Mouse (Mus musculus) ES-Bruce4 (cell line): ENCODE data around the gene Use1. TPM values are rescaled to one million over a fixed set of nuclear protein-coding genes. Genes with fewer than 3 reads are reported as not detected.

ENCODE experiments used
- H3K27ac ChIP-seq: 2 replicates; pipeline ENCODE4 v1.5.1; 2012; ENCODE audit warnings: low read length, inconsistent platforms; ENCODE audit not compliant: insufficient read depth
- H3K27me3 ChIP-seq: 2 replicates; pipeline ENCODE4 v1.6.1; 2012; ENCODE audit warnings: mild to moderate bottlenecking, low read length, inconsistent platforms; ENCODE audit not compliant: control insufficient read depth, poor library complexity, insufficient read depth, severe bottlenecking
- H3K36me3 ChIP-seq: 2 replicates; pipeline ENCODE4 v1.6.1; 2012; ENCODE audit warnings: inconsistent platforms, mild to moderate bottlenecking, low read length, moderate library complexity; ENCODE audit not compliant: control insufficient read depth, poor library complexity, insufficient read depth, severe bottlenecking
- H3K4me1 ChIP-seq: one replicate; pipeline ENCODE4 v1.8.1; 2011; ENCODE audit warnings: low read length; ENCODE audit not compliant: control insufficient read depth, insufficient read depth
- H3K4me3 ChIP-seq: 2 replicates; pipeline ENCODE4 v1.5.1; 2011; ENCODE audit warnings: low read depth, mild to moderate bottlenecking, low read length
- H3K9ac ChIP-seq: 2 replicates; pipeline ENCODE4 v1.6.1; 2012; ENCODE audit warnings: low read depth, mild to moderate bottlenecking, inconsistent platforms; ENCODE audit not compliant: poor library complexity, severe bottlenecking
- H3K9me3 ChIP-seq: replicated peaks from 2 replicates; pipeline ENCODE4 v1.6.1; 2012; ENCODE audit warnings: mild to moderate bottlenecking, low read length, inconsistent platforms; ENCODE audit not compliant: control insufficient read depth, poor library complexity, insufficient read depth, severe bottlenecking
- CTCF ChIP-seq: IDR thresholded peaks from one replicate; pipeline ENCODE4 v1.8.1; 2011; ENCODE audit warnings: low read depth, low read length
- EP300 ChIP-seq: IDR thresholded peaks from 2 replicates; pipeline ENCODE4 v1.6.1; 2011; ENCODE audit warnings: low read depth, low read length; ENCODE audit not compliant: insufficient read depth
- POLR2A ChIP-seq: IDR thresholded peaks from one replicate; pipeline ENCODE4 v1.8.1; 2011; ENCODE audit warnings: low read length; ENCODE audit not compliant: insufficient read depth
- polyA plus RNA-seq: library from polyadenylated mRNA; stranded (reverse); fragments of >200 nt; gene quantifications from 2 replicates; pipeline ENCODE4 v1.2.4, GENCODE M21; 2011; ENCODE audit warnings: low read depth; ENCODE audit not compliant: missing spikeins, insufficient read depth, insufficient read length

The Use1 gene
- polyA plus RNA-seq, 1 experiment, result 63.2 TPM

DNA sequence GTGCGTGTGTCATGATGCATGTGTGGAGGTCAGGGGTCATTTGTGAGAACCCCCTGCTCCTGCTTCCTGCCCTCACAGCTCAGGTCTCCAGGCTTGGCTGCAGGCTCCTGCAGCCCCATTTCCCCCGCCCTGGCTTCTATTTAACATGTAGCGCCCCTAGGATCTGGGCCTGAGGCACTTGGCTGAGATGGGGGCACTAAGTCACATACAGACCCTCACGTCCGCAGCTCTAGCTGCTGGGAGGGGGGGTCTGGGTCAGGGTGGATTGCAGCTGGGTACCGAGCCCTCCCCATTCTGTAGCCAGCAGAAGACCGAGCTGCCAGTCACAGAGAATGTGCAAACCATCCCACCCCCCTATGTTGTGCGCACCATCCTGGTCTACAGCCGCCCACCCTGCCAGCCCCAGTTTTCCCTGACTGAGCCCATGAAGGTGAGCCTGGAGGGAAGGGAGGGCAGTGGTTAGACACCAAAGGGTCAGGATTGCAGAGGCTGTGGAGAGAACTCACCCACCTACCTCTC lies 35.9 kb downstream of the Use1 start:
- no peaks in the 10 kb centered on the region for H3K27me3 ChIP-seq
- H3K9me3 ChIP-seq, result no peaks in the 10 kb centered on the region
- peaks cover 7% of the 10 kb centered on the region for H3K4me1 ChIP-seq
- peak overlapping the region; percentile 8; the same call in 1 of the 2 replicates for H3K27ac ChIP-seq
- H3K9ac ChIP-seq, result no peak overlapping the region
- H3K4me3 ChIP-seq, result no peak overlapping the region
- no peak for TF ChIP-seq CTCF
- no peak for TF ChIP-seq EP300
- TF ChIP-seq POLR2A, result no peak
- peaks cover 17% of the 10 kb centered on the region for H3K36me3 ChIP-seq

DNA sequence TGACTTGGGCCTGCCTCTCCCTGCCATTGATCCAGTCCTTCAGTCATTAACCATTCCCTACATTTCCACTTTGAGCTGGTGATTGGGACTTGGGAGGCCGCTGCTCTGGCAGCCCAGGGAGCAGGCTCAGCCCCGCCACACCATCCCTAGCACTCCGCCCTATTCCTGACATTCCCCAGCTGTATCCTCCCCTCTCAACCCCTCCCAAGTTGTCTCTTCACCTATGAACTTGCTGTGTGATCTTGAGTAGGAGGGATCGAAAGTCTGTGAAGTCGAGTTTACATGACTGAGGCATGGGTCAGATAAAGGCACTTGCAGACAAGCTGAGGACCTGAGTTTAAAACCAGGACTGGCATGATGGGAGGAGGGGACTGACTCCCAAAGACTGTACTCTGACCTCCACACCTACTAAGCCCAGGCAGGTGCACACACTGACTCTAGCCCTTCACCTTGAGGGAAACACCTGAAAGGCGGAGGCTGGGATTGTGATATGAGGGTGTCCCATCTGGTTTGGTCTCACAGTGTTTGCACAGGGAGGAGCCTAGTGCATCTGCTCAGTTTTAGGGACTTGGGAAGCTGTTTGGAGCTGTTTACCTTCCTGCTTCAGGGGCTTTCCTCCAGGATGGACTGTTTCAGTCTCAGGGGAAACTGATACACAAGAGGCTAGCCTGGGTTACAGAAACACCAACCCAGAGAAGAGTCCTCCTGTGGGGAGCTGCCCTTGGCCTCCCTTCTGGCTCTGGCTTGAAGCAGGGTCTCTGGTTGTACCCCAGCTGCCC lies 36.6 kb downstream of the Use1 start:
- Histone ChIP-seq H3K27me3 (no peaks in the 10 kb centered on the region), H3K4me3 (no peak overlapping the region), H3K9ac (no peak overlapping the region), H3K4me1 (peaks cover 7% of the 10 kb centered on the region), H3K9me3 (no peaks in the 10 kb centered on the region), H3K27ac (peak overlapping the region; percentile 13), H3K36me3 (peaks cover 22% of the 10 kb centered on the region)
- TF ChIP-seq POLR2A (no peak), EP300 (no peak), CTCF (no peak)

DNA sequence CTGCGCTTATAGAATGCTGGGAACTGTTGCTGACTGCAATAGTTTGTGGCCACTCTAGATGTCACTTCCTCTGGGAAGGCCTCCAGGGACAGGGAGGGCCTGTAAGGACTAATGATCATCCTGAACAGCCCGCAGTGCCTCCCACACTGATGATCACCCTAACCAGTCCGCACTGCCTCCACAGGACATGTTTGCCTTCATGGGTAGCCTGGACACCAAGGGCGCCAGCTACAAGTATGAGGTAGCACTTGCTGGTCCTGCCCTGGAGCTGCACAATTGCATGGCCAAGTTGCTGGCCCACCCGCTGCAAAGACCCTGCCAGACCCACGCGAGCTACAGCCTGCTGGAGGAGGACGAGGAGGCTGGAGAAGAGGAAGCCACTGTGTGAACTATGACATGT lies 37.4 kb downstream of the Use1 start:
- TF ChIP-seq EP300 (no peak), POLR2A (no peak), CTCF (no peak)
- no peak overlapping the region for H3K27ac ChIP-seq
- H3K27me3 ChIP-seq, result no peaks in the 10 kb centered on the region
- H3K9me3 ChIP-seq, result no peaks in the 10 kb centered on the region
- H3K4me3 ChIP-seq, result no peak overlapping the region
- no peak overlapping the region for H3K9ac ChIP-seq
- H3K4me1 ChIP-seq, result peaks cover 7% of the 10 kb centered on the region
- peaks cover 25% of the 10 kb centered on the region for H3K36me3 ChIP-seq

DNA sequence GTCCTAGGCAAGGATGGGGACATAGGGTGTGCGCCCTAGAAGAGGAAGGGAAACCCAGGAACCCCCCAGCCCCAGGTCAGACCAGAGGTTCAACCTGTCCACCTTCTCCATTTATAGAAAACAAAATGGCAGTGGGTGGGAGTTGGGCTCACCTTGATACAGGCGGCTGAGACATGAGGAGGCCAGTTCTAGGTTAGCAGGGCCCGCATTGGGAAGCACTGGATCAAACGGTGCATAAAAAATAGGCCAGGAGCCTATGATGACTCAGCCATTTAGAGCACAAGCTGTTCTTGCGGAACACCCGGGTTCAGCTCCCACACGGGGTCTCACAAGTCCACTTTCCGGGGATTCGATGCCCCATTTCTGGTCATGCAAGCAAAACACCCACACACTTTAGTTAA lies 38.3 kb downstream of the Use1 start:
- TF ChIP-seq POLR2A (no peak), EP300 (no peak), CTCF (no peak)
- peak overlapping the region; percentile 79 for H3K4me3 ChIP-seq
- H3K36me3 ChIP-seq, result peaks cover 24% of the 10 kb centered on the region
- H3K9me3 ChIP-seq, result no peaks in the 10 kb centered on the region
- 0 out of 2 replicates have a peak overlapping the region, but pooled peaks have one; percentile 7 for H3K27ac ChIP-seq
- peak overlapping the region; percentile 78 for H3K9ac ChIP-seq
- H3K4me1 ChIP-seq, result peaks cover 7% of the 10 kb centered on the region
- H3K27me3 ChIP-seq, result no peaks in the 10 kb centered on the region

DNA sequence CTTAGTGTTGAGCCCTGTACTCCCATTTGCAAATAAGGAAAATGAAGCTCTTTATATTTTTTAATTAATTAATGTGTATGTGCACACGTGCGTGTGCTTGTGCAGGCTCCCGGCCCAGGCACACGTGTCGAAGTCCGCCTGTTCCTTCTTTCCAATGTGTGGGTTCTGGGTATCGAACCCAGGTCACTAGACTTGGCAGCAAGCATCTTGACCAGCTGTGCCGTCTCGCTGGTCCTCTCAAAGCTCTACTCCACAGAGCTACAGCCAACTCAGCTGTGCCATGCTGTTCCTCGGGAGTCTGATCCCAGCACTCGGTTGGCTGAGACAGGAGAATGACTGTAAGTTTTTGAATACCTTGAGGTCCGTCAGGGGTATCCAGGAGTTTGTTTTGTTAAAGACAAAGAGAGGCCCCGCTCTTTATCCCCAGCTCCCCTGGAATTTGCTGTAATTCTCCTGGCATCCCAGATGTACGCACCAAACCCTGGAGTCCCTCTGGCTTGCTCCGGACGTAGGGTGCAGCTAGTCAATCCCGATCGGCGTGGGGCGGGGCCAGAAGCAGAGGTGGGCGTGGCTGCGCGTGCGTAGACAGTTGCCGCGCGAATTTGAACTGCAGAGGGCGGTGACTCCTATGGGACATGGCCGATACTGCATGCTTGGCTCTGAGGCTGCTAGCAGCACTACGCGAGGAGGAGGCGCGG lies 38.9 kb downstream of the Use1 start, which contains the start of gene Ankle1:
Gene Ankle1 (plus strand): TSS at position 610 of the 698 bp plus-strand sequence.
- H3K36me3 ChIP-seq, result peaks cover 24% of the 10 kb centered on the region

More for the DNA sequence above, 38.9 kb downstream of the Use1 start, which contains the start of gene Ankle1:
- Histone ChIP-seq H3K27me3 (no peaks in the 10 kb centered on the region), H3K27ac (peak within 1 kb of the TSS; percentile 30; the same call in 1 of the 2 replicates), H3K4me3 (peak within 1 kb of the TSS; percentile 86), H3K4me1 (peaks cover 7% of the 10 kb centered on the region), H3K9ac (peak within 1 kb of the TSS; percentile 78), H3K9me3 (no peaks in the 10 kb centered on the region)
- TF ChIP-seq EP300 (peak; percentile 65; the same call in 1 of the 2 replicates), POLR2A (peak; percentile 98), CTCF (peak; percentile 34)
